Mouse (Mus musculus): ENCODE data around the gene Dcx. TPM values are rescaled to one million over a fixed set of nuclear protein-coding genes. Genes with fewer than 3 reads are reported as not detected.

The Dcx gene
- polyA plus RNA-seq, 1 experiment from 2014 or later, result 2.1 TPM

DNA sequence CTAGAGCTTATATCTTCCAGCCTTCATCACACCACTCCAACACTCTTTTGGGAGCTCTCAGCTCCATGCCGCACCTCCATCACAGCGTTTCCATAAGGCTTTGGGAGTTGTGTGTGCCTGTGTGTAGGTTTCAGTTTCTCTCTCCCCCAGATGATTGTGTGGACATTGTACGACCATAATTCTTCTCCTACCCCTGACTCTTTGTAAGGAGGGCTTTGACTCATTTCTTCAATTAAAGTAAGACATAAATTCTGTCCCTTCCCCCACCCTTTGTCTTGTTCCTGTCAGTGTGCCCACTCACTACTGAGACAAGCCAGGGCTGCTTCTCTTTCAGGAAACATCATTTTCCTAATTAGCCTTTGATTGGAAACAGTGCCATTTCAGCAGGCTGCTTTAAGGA is 81.8 kb downstream of the Dcx start:
- H3K4me1 ChIP-seq (ENCODE audit: control insufficient read depth, insufficient read depth, low read length), result no peaks in the 10 kb centered on the region
- no peaks in the 10 kb centered on the region for H3K27me3 ChIP-seq (replicated peaks; ENCODE audit: control insufficient read depth, insufficient read depth, low read length)
- H3K9me3 ChIP-seq (ENCODE audit: control insufficient read depth, low read length), result no peaks in the 10 kb centered on the region
- H3K4me2 ChIP-seq (ENCODE audit: low read depth, low read length), result no peak overlapping the region
- WGBS, result 73% methylated on average over 3 of the region's 3 CpGs
- H3K27ac ChIP-seq (ENCODE audit: low read length), result no peak overlapping the region
- no peak overlapping the region for H3K4me3 ChIP-seq (ENCODE audit: low read length)
- no peaks in the 10 kb centered on the region for H3K36me3 ChIP-seq (ENCODE audit: control insufficient read depth, insufficient read depth, low read length)
- ATAC-seq, result no peak
- H3K9ac ChIP-seq (ENCODE audit: low read depth, low read length), result no peak overlapping the region

DNA sequence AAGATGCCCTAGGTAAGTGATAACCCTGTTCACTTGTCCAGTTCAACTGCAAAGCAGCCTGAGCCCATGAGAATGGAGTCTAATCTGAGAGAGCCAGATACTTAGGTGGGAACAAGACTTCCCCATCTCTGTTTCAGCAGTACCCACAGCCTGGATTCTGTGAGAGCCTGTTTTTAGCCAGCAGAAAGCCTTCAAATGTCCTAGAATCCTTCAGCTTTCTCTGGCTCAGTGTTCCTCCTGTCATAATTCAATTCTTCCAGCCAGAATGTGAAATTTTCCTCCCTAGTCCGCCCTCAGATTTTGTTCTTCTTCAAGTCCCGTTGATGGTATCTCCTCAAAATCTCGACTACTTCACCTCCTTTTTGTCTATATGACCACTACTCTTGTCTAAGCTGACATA is 83.1 kb downstream of the Dcx start:
- ATAC-seq, result no peak
- no peak overlapping the region for H3K27ac ChIP-seq (ENCODE audit: low read length)
- no peaks in the 10 kb centered on the region for H3K27me3 ChIP-seq (replicated peaks; ENCODE audit: control insufficient read depth, insufficient read depth, low read length)
- no peak overlapping the region for H3K9ac ChIP-seq (ENCODE audit: low read depth, low read length)
- H3K9me3 ChIP-seq (ENCODE audit: control insufficient read depth, low read length), result no peaks in the 10 kb centered on the region
- H3K4me1 ChIP-seq (ENCODE audit: control insufficient read depth, insufficient read depth, low read length), result no peaks in the 10 kb centered on the region
- H3K4me3 ChIP-seq (ENCODE audit: low read length), result no peak overlapping the region
- H3K36me3 ChIP-seq (ENCODE audit: control insufficient read depth, insufficient read depth, low read length), result no peaks in the 10 kb centered on the region
- H3K4me2 ChIP-seq (ENCODE audit: low read depth, low read length), result no peak overlapping the region
- WGBS, result 66% methylated on average over 3 of the region's 3 CpGs

DNA sequence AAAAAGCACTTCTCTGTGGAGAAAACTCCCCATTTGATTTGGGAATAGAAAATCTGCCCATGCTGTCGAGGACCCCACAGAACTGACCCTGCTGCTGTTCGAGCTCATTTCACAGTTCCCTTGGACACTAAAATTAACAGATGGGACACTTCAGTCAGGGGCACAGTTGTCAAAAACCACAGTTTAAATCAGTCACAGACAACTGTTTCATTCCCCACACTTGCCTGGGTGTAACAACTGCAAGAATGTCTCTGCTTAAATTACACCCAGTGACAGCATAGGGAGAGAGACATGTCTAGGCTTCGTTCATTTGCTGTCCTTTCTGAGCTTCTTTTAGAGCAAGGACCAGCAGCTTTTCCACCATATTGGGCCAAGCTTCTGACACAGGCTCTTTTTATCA is 86.5 kb downstream of the Dcx start:
- no peak overlapping the region for H3K4me2 ChIP-seq (ENCODE audit: low read depth, low read length)
- WGBS, result 79% methylated on average over 3 of the region's 3 CpGs
- no peak overlapping the region for H3K4me3 ChIP-seq (ENCODE audit: low read length)
- no peaks in the 10 kb centered on the region for H3K4me1 ChIP-seq (ENCODE audit: control insufficient read depth, insufficient read depth, low read length)
- no peaks in the 10 kb centered on the region for H3K27me3 ChIP-seq (replicated peaks; ENCODE audit: control insufficient read depth, insufficient read depth, low read length)
- ATAC-seq, result no peak
- no peaks in the 10 kb centered on the region for H3K36me3 ChIP-seq (ENCODE audit: control insufficient read depth, insufficient read depth, low read length)
- no peak overlapping the region for H3K27ac ChIP-seq (ENCODE audit: low read length)
- H3K9me3 ChIP-seq (ENCODE audit: control insufficient read depth, low read length), result no peaks in the 10 kb centered on the region
- H3K9ac ChIP-seq (ENCODE audit: low read depth, low read length), result no peak overlapping the region

DNA sequence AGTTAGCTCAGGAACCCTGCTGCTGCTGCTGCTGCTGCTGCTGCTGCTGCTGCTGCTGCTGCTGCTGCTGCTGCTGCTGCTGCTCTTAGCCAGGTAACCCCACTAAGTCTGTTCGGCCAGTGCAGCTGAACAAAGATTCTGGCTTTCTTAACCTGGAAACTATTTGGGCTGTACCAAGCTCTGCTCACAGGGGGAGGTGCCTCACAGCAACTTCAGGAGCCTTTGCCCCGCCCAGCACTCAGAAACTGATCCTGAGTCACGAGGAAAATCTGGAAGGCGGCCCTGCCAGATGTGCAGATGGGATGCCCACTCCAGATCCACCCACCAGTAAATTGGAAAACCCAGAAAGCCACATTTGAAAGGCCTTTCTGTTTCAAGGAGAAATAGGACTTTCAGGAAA is 105.9 kb downstream of the Dcx start, which contains the start of gene Capn6:
TSS of gene Capn6 (minus strand) at position 203 of the 400 bp plus-strand sequence.
- 43% methylated on average over 4 of the region's 4 CpGs for WGBS
- Histone ChIP-seq H3K9ac (ENCODE audit: low read depth, low read length) (no peak within 1 kb of the TSS), H3K4me2 (ENCODE audit: low read depth, low read length) (peak within 1 kb of the TSS; percentile 30), H3K27ac (ENCODE audit: low read length) (no peak within 1 kb of the TSS), H3K36me3 (ENCODE audit: control insufficient read depth, insufficient read depth, low read length) (no peaks in the 10 kb centered on the region), H3K9me3 (ENCODE audit: control insufficient read depth, low read length) (no peaks in the 10 kb centered on the region), H3K27me3 (replicated peaks; ENCODE audit: control insufficient read depth, insufficient read depth, low read length) (no peaks in the 10 kb centered on the region), H3K4me1 (ENCODE audit: control insufficient read depth, insufficient read depth, low read length) (no peaks in the 10 kb centered on the region), H3K4me3 (ENCODE audit: low read length) (peak within 1 kb of the TSS; percentile 21)
- ATAC-seq, result 0 out of 2 replicates have a peak, but pooled peaks have one; percentile 26

DNA sequence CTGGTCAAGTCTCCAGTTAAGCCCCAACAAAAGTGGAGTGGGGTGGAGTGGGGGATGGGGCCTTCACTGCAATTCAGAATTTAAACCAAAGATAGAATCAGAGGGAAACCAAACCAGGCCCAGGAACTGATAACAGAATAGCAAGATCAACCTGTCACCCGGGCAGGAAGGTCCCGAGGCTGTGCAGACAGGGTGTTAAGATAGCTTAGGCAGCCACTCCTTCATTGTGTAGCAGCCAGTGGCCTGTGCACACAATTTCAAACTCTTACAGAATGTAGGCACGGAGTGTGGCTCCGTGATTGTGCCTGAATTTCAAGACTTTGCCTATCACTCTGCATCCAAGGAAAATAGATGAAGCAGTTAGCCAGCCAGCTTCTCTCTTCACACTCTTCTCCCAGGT is 106.6 kb downstream of the Dcx start:
- Histone ChIP-seq H3K4me3 (ENCODE audit: low read length) (peak overlapping the region; percentile 21), H3K4me2 (ENCODE audit: low read depth, low read length) (peak overlapping the region; percentile 30), H3K4me1 (ENCODE audit: control insufficient read depth, insufficient read depth, low read length) (no peaks in the 10 kb centered on the region), H3K27ac (ENCODE audit: low read length) (no peak overlapping the region), H3K9me3 (ENCODE audit: control insufficient read depth, low read length) (no peaks in the 10 kb centered on the region), H3K27me3 (replicated peaks; ENCODE audit: control insufficient read depth, insufficient read depth, low read length) (no peaks in the 10 kb centered on the region), H3K36me3 (ENCODE audit: control insufficient read depth, insufficient read depth, low read length) (no peaks in the 10 kb centered on the region), H3K9ac (ENCODE audit: low read depth, low read length) (no peak overlapping the region)
- no peak for ATAC-seq
- WGBS, result 26% methylated on average over 4 of the region's 4 CpGs

DNA sequence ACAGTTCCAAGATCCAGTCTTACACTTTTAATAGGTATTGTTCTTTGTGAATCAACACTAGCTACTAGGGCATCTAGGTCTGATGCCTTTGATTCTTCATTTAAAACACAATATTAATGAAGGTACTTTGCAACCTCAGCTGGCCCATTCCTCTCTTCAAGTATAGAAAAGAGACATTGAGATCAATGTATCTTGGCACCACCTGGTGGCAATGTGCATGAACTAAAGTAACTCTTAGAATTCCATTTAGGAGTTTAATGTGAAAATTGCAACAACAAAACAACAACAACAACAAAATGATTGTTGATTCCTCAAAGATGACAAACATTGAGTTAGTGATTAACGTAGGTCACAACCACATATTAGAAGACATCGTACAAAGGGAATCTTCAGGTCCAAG is 114.2 kb downstream of the Dcx start:
- Histone ChIP-seq H3K27me3 (replicated peaks; ENCODE audit: control insufficient read depth, insufficient read depth, low read length) (no peaks in the 10 kb centered on the region), H3K9me3 (ENCODE audit: control insufficient read depth, low read length) (no peaks in the 10 kb centered on the region), H3K27ac (ENCODE audit: low read length) (no peak overlapping the region), H3K4me3 (ENCODE audit: low read length) (no peak overlapping the region), H3K36me3 (ENCODE audit: control insufficient read depth, insufficient read depth, low read length) (no peaks in the 10 kb centered on the region), H3K4me2 (ENCODE audit: low read depth, low read length) (no peak overlapping the region), H3K4me1 (ENCODE audit: control insufficient read depth, insufficient read depth, low read length) (no peaks in the 10 kb centered on the region), H3K9ac (ENCODE audit: low read depth, low read length) (no peak overlapping the region)
- no peak for ATAC-seq
- WGBS, result 85% methylated on average over 2 of the region's 2 CpGs

DNA sequence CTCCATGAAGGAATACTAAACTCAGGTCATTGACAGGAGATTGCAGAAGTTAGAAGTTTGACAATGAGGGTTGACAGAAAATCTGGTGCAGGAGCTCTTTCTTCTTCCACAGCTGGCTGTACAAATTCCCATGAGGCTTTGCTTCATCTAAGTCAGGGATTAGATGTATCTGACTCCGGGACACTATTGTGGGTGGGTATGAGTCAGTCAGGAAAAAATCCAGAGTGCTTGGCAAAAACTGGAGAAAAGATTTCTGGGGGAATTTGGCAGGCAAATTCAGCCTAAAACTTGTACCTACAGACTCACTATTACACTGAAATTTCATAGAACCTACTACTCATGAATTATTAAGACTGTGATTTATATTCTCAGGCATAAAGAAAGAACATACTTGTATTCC is 117.2 kb downstream of the Dcx start:
- no peak overlapping the region for H3K27ac ChIP-seq (ENCODE audit: low read length)
- 77% methylated on average over 1 of the region's 1 CpGs for WGBS
- no peaks in the 10 kb centered on the region for H3K36me3 ChIP-seq (ENCODE audit: control insufficient read depth, insufficient read depth, low read length)
- no peak for ATAC-seq
- H3K9ac ChIP-seq (ENCODE audit: low read depth, low read length), result no peak overlapping the region
- no peak overlapping the region for H3K4me3 ChIP-seq (ENCODE audit: low read length)
- no peaks in the 10 kb centered on the region for H3K9me3 ChIP-seq (ENCODE audit: control insufficient read depth, low read length)
- H3K4me2 ChIP-seq (ENCODE audit: low read depth, low read length), result no peak overlapping the region
- no peaks in the 10 kb centered on the region for H3K4me1 ChIP-seq (ENCODE audit: control insufficient read depth, insufficient read depth, low read length)
- H3K27me3 ChIP-seq (replicated peaks; ENCODE audit: control insufficient read depth, insufficient read depth, low read length), result no peaks in the 10 kb centered on the region

Small RNA genes lying within 50 kb of the gene (microRNA-seq; reads per million reads assigned to microRNA genes)
- 0.68 reads per million for gene Gm47298

Other genes starting within 250 kb of the Dcx start
- gene Capn6, start 105.9 kb downstream of the Dcx start, polyA plus RNA-seq (2015; fragmentation: Nextera tagmentation; extraction: Ambion mirVana), result 28.3 and 30.1 TPM in 2 replicates
- 0.39 and 0.44 TPM in 2 replicates for gene A730046J19Rik, start 220.4 kb upstream of the Dcx start, polyA plus RNA-seq (2015; fragmentation: Nextera tagmentation; extraction: Ambion mirVana)